Mouse (Mus musculus) leukemia stem cell, adult 10-12 weeks (primary cell): ENCODE data around the gene Il2. TPM values are rescaled to one million over a fixed set of nuclear protein-coding genes. Genes with fewer than 3 reads are reported as not detected.

ENCODE experiments used
- polyA plus RNA-seq: library from polyadenylated mRNA; stranded (reverse); fragments of >175 nt; gene quantifications from 2 replicates; pipeline ENCODE4 v1.2.3, GENCODE M21; 2012; ENCODE audit warnings: low replicate concordance

The Il2 gene
- not detected in 2 replicates for polyA plus RNA-seq

GRCm38 (mm10) chr3:37125655-37126054, at the start of gene Il2:
Gene Il2 (minus strand): TSS chr3:37125959.

Other genes starting within 250 kb of the Il2 start
- gene Adad1, start 62.4 kb downstream of the Il2 start, polyA plus RNA-seq, result not detected in 2 replicates
- not detected in 2 replicates for gene Il21, start 106.7 kb upstream of the Il2 start, polyA plus RNA-seq
- 0.11 TPM in 1 of 2 replicates, not detected in the other for gene Bbs12, start 186.6 kb upstream of the Il2 start, polyA plus RNA-seq
- 1.6 and 2.0 TPM in 2 replicates for gene Cetn4, start 186.7 kb upstream of the Il2 start, polyA plus RNA-seq
- not detected in 2 replicates for gene Fgf2, start 222.4 kb upstream of the Il2 start, polyA plus RNA-seq